ENCODE assay signal across 22 mouse cellular contexts in the genomic region with DNA sequence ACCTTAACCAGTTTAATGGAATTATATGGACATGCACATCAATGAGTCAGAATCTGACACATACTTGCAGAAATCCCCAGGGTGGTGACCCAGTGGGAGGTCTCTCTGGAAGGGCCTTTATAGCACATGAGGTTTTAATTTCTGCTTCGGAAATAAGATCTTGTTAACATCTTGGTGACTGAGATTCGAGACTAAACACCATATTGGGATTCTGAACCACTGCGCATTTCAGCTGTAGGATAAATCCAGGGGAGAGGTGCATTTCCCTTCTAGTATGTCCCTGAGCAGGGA. TPM values are rescaled to one million over a fixed set of nuclear protein-coding genes. Genes with fewer than 3 reads are reported as not detected.
DNase-seq lines count a peak whose midpoint lies in the region; ATAC-seq and TF ChIP-seq lines count a peak whose summit lies in the region.
"Had no signal": no experiment of that assay in that cellular context is flagged by ENCODE, and none has a peak within 500 bp of the region (broad histone marks: within the 10 kb centered on the region; RNA-seq: fewer than 3 reads in every experiment).

No protein-coding gene starts in this region.

- no peak overlapping the region for H3K4me2 ChIP-seq in embryonic facial prominence, embryonic 11.5 days (ENCODE audit: low read depth, low read length)
- no peak overlapping the region for H3K4me2 ChIP-seq in limb, embryonic 12.5 days
- no peak overlapping the region for H3K4me2 ChIP-seq in hindbrain, embryonic 11.5 days (replicated peaks; ENCODE audit: low read depth, low read length)
- H3K4me2 ChIP-seq: embryonic facial prominence, embryonic 15.5 days; hindbrain, embryonic 14.5 days had no signal

- peak overlapping the region; percentile 77; the same call in 1 of the 2 replicates for H3K4me3 ChIP-seq in gastrocnemius, adult 2 months
- H3K4me3 ChIP-seq in C2C12 (ENCODE audit: insufficient read depth, poor library complexity, severe bottlenecking), result no peak overlapping the region
- no peak overlapping the region for H3K4me3 ChIP-seq in embryonic facial prominence, embryonic 11.5 days (ENCODE audit: low read depth, low read length)
- H3K4me3 ChIP-seq in limb, embryonic 12.5 days (replicated peaks), result no peak overlapping the region
- H3K4me3 ChIP-seq in hindbrain, embryonic 11.5 days (ENCODE audit: low read depth, low read length), result no peak overlapping the region
- H3K4me3 ChIP-seq: embryonic facial prominence, embryonic 15.5 days; heart, embryonic 12.5 days had no signal

- 20% methylated on average over 3 of the region's 3 CpGs for WGBS in embryonic facial prominence, embryonic 11.5 days
- WGBS in limb, embryonic 12.5 days, result 9% methylated on average over 3 of the region's 3 CpGs
- WGBS in hindbrain, embryonic 11.5 days, result 81% methylated on average over 3 of the region's 3 CpGs

- H3K9me3 ChIP-seq in embryonic facial prominence, embryonic 11.5 days (replicated peaks; ENCODE audit: control insufficient read depth, low read length), result no peaks in the 10 kb centered on the region
- H3K9me3 ChIP-seq in limb, embryonic 12.5 days, result no peaks in the 10 kb centered on the region
- H3K9me3 ChIP-seq in hindbrain, embryonic 11.5 days (ENCODE audit: control insufficient read depth, low read length), result no peaks in the 10 kb centered on the region
- H3K9me3 ChIP-seq: embryonic facial prominence, embryonic 15.5 days; heart, embryonic 12.5 days had no signal

- intact Hi-C loops in gastrocnemius, adult 2 months (cut with DNase I), result loop anchor here (5.0 kb wide), 1 partner anchor 474 kb away; no protein-coding TSS in a partner anchor

- H3K79me3 ChIP-seq in C2C12 (ENCODE audit: low read depth), result no peaks in the 10 kb centered on the region

- no peaks in the 10 kb centered on the region for H3K27me3 ChIP-seq in C2C12 (ENCODE audit: control insufficient read depth, insufficient read depth, insufficient read length)
- H3K27me3 ChIP-seq in embryonic facial prominence, embryonic 11.5 days (ENCODE audit: control insufficient read depth, insufficient read depth, low read length), result no peaks in the 10 kb centered on the region
- H3K27me3 ChIP-seq in limb, embryonic 12.5 days, result peaks cover 7% of the 10 kb centered on the region; the same call in 1 of the 2 replicates
- H3K27me3 ChIP-seq in hindbrain, embryonic 11.5 days (ENCODE audit: control insufficient read depth, insufficient read depth, low read length), result no peaks in the 10 kb centered on the region
- H3K27me3 ChIP-seq: embryonic facial prominence, embryonic 15.5 days; heart, embryonic 12.5 days had no signal

- no peaks in the 10 kb centered on the region for H3K4me1 ChIP-seq in embryonic facial prominence, embryonic 11.5 days (ENCODE audit: control insufficient read depth, insufficient read depth, low read length)
- peaks cover 16% of the 10 kb centered on the region; the same call in 1 of the 2 replicates for H3K4me1 ChIP-seq in limb, embryonic 12.5 days (replicated peaks)
- no peaks in the 10 kb centered on the region for H3K4me1 ChIP-seq in hindbrain, embryonic 11.5 days (replicated peaks; ENCODE audit: control insufficient read depth, insufficient read depth, low read length)
- H3K4me1 ChIP-seq: heart, embryonic 12.5 days had no signal

- H3K9ac ChIP-seq in embryonic facial prominence, embryonic 11.5 days (replicated peaks; ENCODE audit: low read length), result no peak overlapping the region
- no peak overlapping the region for H3K9ac ChIP-seq in limb, embryonic 12.5 days (replicated peaks)
- H3K9ac ChIP-seq in hindbrain, embryonic 11.5 days (ENCODE audit: low read depth, low read length), result no peak overlapping the region
- H3K9ac ChIP-seq: embryonic facial prominence, embryonic 15.5 days; heart, embryonic 12.5 days; hindbrain, embryonic 14.5 days; liver, postnatal 0 days had no signal

- no peak for ATAC-seq in embryonic facial prominence, embryonic 11.5 days (replicated peaks; ENCODE audit: insufficient number of reproducible peaks, low FRiP score, low TSS enrichment, low read depth)
- peak; percentile 42 for ATAC-seq in limb, embryonic 12.5 days (ENCODE audit: insufficient number of reproducible peaks, insufficient read depth, low FRiP score, low TSS enrichment, low read depth)
- ATAC-seq in hindbrain, embryonic 11.5 days (ENCODE audit: low FRiP score), result no peak
- ATAC-seq: intestine, embryonic 16.5 days; liver, postnatal 0 days had no signal

- peaks cover 19% of the 10 kb centered on the region for H3K36me3 ChIP-seq in C2C12 (ENCODE audit: control insufficient read depth, insufficient read depth)
- no peaks in the 10 kb centered on the region for H3K36me3 ChIP-seq in embryonic facial prominence, embryonic 11.5 days (replicated peaks; ENCODE audit: control insufficient read depth, insufficient read depth, low read depth, low read length)
- H3K36me3 ChIP-seq in limb, embryonic 12.5 days, result no peaks in the 10 kb centered on the region
- H3K36me3 ChIP-seq in hindbrain, embryonic 11.5 days (ENCODE audit: control insufficient read depth, insufficient read depth, low read length), result no peaks in the 10 kb centered on the region

- peak overlapping the region; percentile 97 for H3K27ac ChIP-seq in gastrocnemius, adult 2 months
- no peak overlapping the region for H3K27ac ChIP-seq in embryonic facial prominence, embryonic 11.5 days (replicated peaks; ENCODE audit: low read depth, low read length)
- H3K27ac ChIP-seq in limb, embryonic 12.5 days, result no peak overlapping the region
- H3K27ac ChIP-seq in hindbrain, embryonic 11.5 days (ENCODE audit: low read depth, low read length), result no peak overlapping the region
- H3K27ac ChIP-seq: hindbrain, embryonic 14.5 days had no signal

- no peak for DNase-seq in gastrocnemius, adult 2 months
- no peak for DNase-seq in gastrocnemius, adult 18-20 months (ENCODE audit: low spot score)
- DNase-seq in embryonic facial prominence, embryonic 11.5 days (ENCODE audit: low spot score), result peak; percentile 61
- no peak for DNase-seq in hindbrain, embryonic 11.5 days (ENCODE audit: low spot score)
- no peak for DNase-seq in cerebellum, adult 8-10 months
- DNase-seq: cerebellum, postnatal 14 days; gastrocnemius, postnatal 36 days; liver; liver, postnatal 0 days; lung, postnatal 14 days; right cerebral cortex, postnatal 14 days; thymus, postnatal 36 days had no signal

- H3ac ChIP-seq in C2C12 (ENCODE audit: control insufficient read depth, insufficient read length, low read depth), result no peak overlapping the region

- no peak for TF ChIP-seq CTCF in gastrocnemius, adult 2 months (IDR thresholded peaks at IDR 0.05)
- TF ChIP-seq CTCF in C2C12 (IDR thresholded peaks at IDR 0.05; ENCODE audit: control insufficient read depth, insufficient read depth, insufficient read length), result no peak

- no peaks in the 10 kb centered on the region for H3K79me2 ChIP-seq in C2C12 (ENCODE audit: control insufficient read depth, insufficient read depth)

TF ChIP-seq in C2C12, 6 proteins besides CTCF, POLR2A, EP300 and RAD21:
- TF ChIP-seq CEBPB (IDR thresholded peaks at IDR 0.05; ENCODE audit: low read depth) (no peak), FOSL1 (IDR thresholded peaks at IDR 0.05; ENCODE audit: insufficient read depth, low read length, poor library complexity, severe bottlenecking) (peak; percentile 71), MAX (IDR thresholded peaks at IDR 0.05) (no peak)

RNA-seq across cellular contexts. Expression of gene Gm10097, which starts 1.9 kb away (rescaled TPM):
- under 1 TPM; 0.23 to 0.36 TPM for total RNA-seq in gastrocnemius, adult 2 months (2021)
- total RNA-seq in gastrocnemius, adult 18-20 months (2021), result under 1 TPM; 0.16 to 0.88 TPM
- 0.02 TPM for polyA plus RNA-seq in C2C12 (2012; fragmentation: generic; extraction: Trizol)
- polyA plus RNA-seq in embryonic facial prominence, embryonic 11.5 days (2014; fragmentation: Nextera tagmentation; extraction: Ambion mirVana), result 0.11 TPM in 1 of 2 replicates, not detected in the other
- 0.14 and 0.19 TPM in 2 replicates for polyA plus RNA-seq in limb, embryonic 12.5 days (2016; fragmentation: Nextera tagmentation; extraction: Ambion mirVana)
- 0.11 TPM in 1 of 2 replicates, not detected in the other for polyA plus RNA-seq in hindbrain, embryonic 11.5 days (2014; fragmentation: Nextera tagmentation; extraction: Ambion mirVana)
- total RNA-seq: layer of hippocampus, adult 8-10 months; left cerebral cortex, adult 8-10 months; megakaryocyte-erythroid progenitor cell, adult 5-6 weeks had no signal
- polyA plus RNA-seq: kidney, embryonic 16.5 days had no signal
